Mouse (Mus musculus): Measurements from ENCODE around the gene Hif3a. TPM values are rescaled to one million over a fixed set of nuclear protein-coding genes. Genes with fewer than 3 reads are reported as not detected.

Gene Hif3a
- polyA plus RNA-seq, 1 experiment from 2014 or later: 47.3 TPM

- peak; percentile 76 for ATAC-seq (ENCODE audit: insufficient read depth, low FRiP score, low read depth)
- H3K27me3 ChIP-seq (replicated peaks): no peaks in the 10 kb centered on the region
- H3K4me2 ChIP-seq: peak within 1 kb of the TSS; percentile 56
- H3K36me3 ChIP-seq: peaks cover 9% of the 10 kb centered on the region; the same call in 1 of the 2 replicates
- H3K4me1 ChIP-seq: peaks cover 29% of the 10 kb centered on the region
- H3K9me3 ChIP-seq: no peaks in the 10 kb centered on the region
- H3K4me3 ChIP-seq (replicated peaks): peak within 1 kb of the TSS; percentile 76
- peak within 1 kb of the TSS; percentile 93 for H3K27ac ChIP-seq
- under 1% methylated on average over 52 of the region's 58 CpGs for WGBS
- H3K9ac ChIP-seq: peak within 1 kb of the TSS; percentile 73
Observed at GRCm38 (mm10) chr7:17027588-17028343, 34.5 kb downstream of the Hif3a start, which contains the start of gene Ppp5c. Gene Ppp5c (minus strand): TSS chr7:17027924.

GRCm38 (mm10) chr7:17026710-17027587 lies 35.3 kb downstream of the Hif3a start:
- WGBS: 5% methylated on average over 24 of the region's 24 CpGs
- Histone ChIP-seq H3K4me3 (replicated peaks) (peak overlapping the region; percentile 76), H3K4me2 (peak overlapping the region; percentile 56), H3K9ac (peak overlapping the region; percentile 73), H3K9me3 (no peaks in the 10 kb centered on the region), H3K27ac (peak overlapping the region; percentile 93), H3K36me3 (peaks cover 9% of the 10 kb centered on the region; the same call in 1 of the 2 replicates), H3K27me3 (replicated peaks) (no peaks in the 10 kb centered on the region), H3K4me1 (peaks cover 29% of the 10 kb centered on the region)
- peak; percentile 44 for ATAC-seq (ENCODE audit: insufficient read depth, low FRiP score, low read depth)

- Histone ChIP-seq H3K9ac (peak overlapping the region; percentile 73; the same call in 1 of the 2 replicates), H3K9me3 (no peaks in the 10 kb centered on the region), H3K4me1 (peaks cover 29% of the 10 kb centered on the region), H3K4me3 (replicated peaks) (peak overlapping the region; percentile 76), H3K27ac (0 out of 2 replicates have a peak overlapping the region, but pooled peaks have one; percentile 65), H3K36me3 (peaks cover 14% of the 10 kb centered on the region; the same call in 1 of the 2 replicates), H3K4me2 (peak overlapping the region; percentile 56), H3K27me3 (replicated peaks) (no peaks in the 10 kb centered on the region)
- 74% methylated on average over 9 of the region's 9 CpGs for WGBS
- ATAC-seq (ENCODE audit: insufficient read depth, low FRiP score, low read depth): no peak
Observed at GRCm38 (mm10) chr7:17025896-17026622, 36.2 kb downstream of the Hif3a start.

- 0 out of 2 replicates have a peak overlapping the region, but pooled peaks have one; percentile 4 for H3K4me3 ChIP-seq (replicated peaks)
- no peak for ATAC-seq (ENCODE audit: insufficient read depth, low FRiP score, low read depth)
- peak overlapping the region; percentile 65; the same call in 1 of the 2 replicates for H3K27ac ChIP-seq
- H3K9ac ChIP-seq: no peak overlapping the region
- H3K4me2 ChIP-seq: peak overlapping the region; percentile 56
- H3K9me3 ChIP-seq: no peaks in the 10 kb centered on the region
- peaks cover 29% of the 10 kb centered on the region for H3K4me1 ChIP-seq
- H3K27me3 ChIP-seq (replicated peaks): no peaks in the 10 kb centered on the region
- WGBS: 53% methylated on average over 4 of the region's 4 CpGs
- peaks cover 19% of the 10 kb centered on the region; the same call in 1 of the 2 replicates for H3K36me3 ChIP-seq
Observed at GRCm38 (mm10) chr7:17025505-17025894, 36.7 kb downstream of the Hif3a start.

- H3K4me3 ChIP-seq (replicated peaks): no peak overlapping the region
- no peaks in the 10 kb centered on the region for H3K27me3 ChIP-seq (replicated peaks)
- H3K4me1 ChIP-seq: peaks cover 29% of the 10 kb centered on the region
- no peaks in the 10 kb centered on the region for H3K9me3 ChIP-seq
- no peak overlapping the region for H3K9ac ChIP-seq
- peaks cover 21% of the 10 kb centered on the region; the same call in 1 of the 2 replicates for H3K36me3 ChIP-seq
- H3K27ac ChIP-seq: peak overlapping the region; percentile 65
- peak overlapping the region; percentile 24; the same call in 1 of the 2 replicates for H3K4me2 ChIP-seq
- ATAC-seq (ENCODE audit: insufficient read depth, low FRiP score, low read depth): no peak
- WGBS: 69% methylated on average over 10 of the region's 10 CpGs
Observed at GRCm38 (mm10) chr7:17024814-17025504, 37.3 kb downstream of the Hif3a start.

- Histone ChIP-seq H3K27ac (peak overlapping the region; percentile 65; the same call in 1 of the 2 replicates), H3K36me3 (peaks cover 28% of the 10 kb centered on the region; the same call in 1 of the 2 replicates), H3K9ac (no peak overlapping the region), H3K4me2 (no peak overlapping the region; the same call in 1 of the 2 replicates), H3K4me3 (replicated peaks) (no peak overlapping the region), H3K9me3 (no peaks in the 10 kb centered on the region), H3K27me3 (replicated peaks) (no peaks in the 10 kb centered on the region), H3K4me1 (peaks cover 29% of the 10 kb centered on the region)
- WGBS: 86% methylated on average over 6 of the region's 6 CpGs
- no peak for ATAC-seq (ENCODE audit: insufficient read depth, low FRiP score, low read depth)
Observed at GRCm38 (mm10) chr7:17024141-17024540, 38.1 kb downstream of the Hif3a start.

- peak overlapping the region; percentile 26; the same call in 1 of the 2 replicates for H3K27ac ChIP-seq
- no peak overlapping the region for H3K4me2 ChIP-seq
- WGBS: 80% methylated on average over 4 of the region's 4 CpGs
- H3K27me3 ChIP-seq (replicated peaks): no peaks in the 10 kb centered on the region
- H3K4me1 ChIP-seq: peaks cover 29% of the 10 kb centered on the region
- no peak overlapping the region for H3K4me3 ChIP-seq (replicated peaks)
- no peaks in the 10 kb centered on the region for H3K9me3 ChIP-seq
- ATAC-seq (ENCODE audit: insufficient read depth, low FRiP score, low read depth): no peak
- peaks cover 28% of the 10 kb centered on the region; the same call in 1 of the 2 replicates for H3K36me3 ChIP-seq
- H3K9ac ChIP-seq: no peak overlapping the region
Observed at GRCm38 (mm10) chr7:17023701-17024100, 38.5 kb downstream of the Hif3a start.

GRCm38 (mm10) chr7:17022176-17022575 lies 40.1 kb downstream of the Hif3a start:
- Histone ChIP-seq H3K4me2 (no peak overlapping the region), H3K9ac (no peak overlapping the region), H3K27ac (no peak overlapping the region), H3K4me3 (replicated peaks) (no peak overlapping the region), H3K9me3 (no peaks in the 10 kb centered on the region), H3K36me3 (peaks cover 28% of the 10 kb centered on the region; the same call in 1 of the 2 replicates), H3K4me1 (peaks cover 29% of the 10 kb centered on the region), H3K27me3 (replicated peaks) (no peaks in the 10 kb centered on the region)
- ATAC-seq (ENCODE audit: insufficient read depth, low FRiP score, low read depth): no peak
- 96% methylated on average over 15 of the region's 15 CpGs for WGBS

- H3K36me3 ChIP-seq: peaks cover 33% of the 10 kb centered on the region; the same call in 1 of the 2 replicates
Observed at GRCm38 (mm10) chr7:17019426-17020166, 42.6 kb downstream of the Hif3a start.

GRCm38 (mm10) chr7:17017921-17018320 lies 44.3 kb downstream of the Hif3a start:
- peak overlapping the region; percentile 81 for H3K27ac ChIP-seq
- H3K27me3 ChIP-seq (replicated peaks): no peaks in the 10 kb centered on the region
- peaks cover 48% of the 10 kb centered on the region for H3K36me3 ChIP-seq
- H3K4me3 ChIP-seq (replicated peaks): no peak overlapping the region
- WGBS: 86% methylated on average over 2 of the region's 2 CpGs
- H3K4me2 ChIP-seq: no peak overlapping the region
- no peak overlapping the region for H3K9ac ChIP-seq
- no peak for ATAC-seq (ENCODE audit: insufficient read depth, low FRiP score, low read depth)
- peaks cover 9% of the 10 kb centered on the region; the same call in 1 of the 2 replicates for H3K4me1 ChIP-seq
- H3K9me3 ChIP-seq: no peaks in the 10 kb centered on the region

More at GRCm38 (mm10) chr7:17019426-17020166, 42.6 kb downstream of the Hif3a start:
- ATAC-seq (ENCODE audit: insufficient read depth, low FRiP score, low read depth): no peak
- 85% methylated on average over 7 of the region's 7 CpGs for WGBS
- H3K27me3 ChIP-seq (replicated peaks): no peaks in the 10 kb centered on the region
- no peak overlapping the region for H3K4me3 ChIP-seq (replicated peaks)
- no peak overlapping the region for H3K4me2 ChIP-seq
- peaks cover 16% of the 10 kb centered on the region for H3K4me1 ChIP-seq
- no peak overlapping the region for H3K9ac ChIP-seq
- H3K27ac ChIP-seq: no peak overlapping the region
- no peaks in the 10 kb centered on the region for H3K9me3 ChIP-seq
